Mouse (Mus musculus): ENCODE results near the gene Il31ra.

DNA sequence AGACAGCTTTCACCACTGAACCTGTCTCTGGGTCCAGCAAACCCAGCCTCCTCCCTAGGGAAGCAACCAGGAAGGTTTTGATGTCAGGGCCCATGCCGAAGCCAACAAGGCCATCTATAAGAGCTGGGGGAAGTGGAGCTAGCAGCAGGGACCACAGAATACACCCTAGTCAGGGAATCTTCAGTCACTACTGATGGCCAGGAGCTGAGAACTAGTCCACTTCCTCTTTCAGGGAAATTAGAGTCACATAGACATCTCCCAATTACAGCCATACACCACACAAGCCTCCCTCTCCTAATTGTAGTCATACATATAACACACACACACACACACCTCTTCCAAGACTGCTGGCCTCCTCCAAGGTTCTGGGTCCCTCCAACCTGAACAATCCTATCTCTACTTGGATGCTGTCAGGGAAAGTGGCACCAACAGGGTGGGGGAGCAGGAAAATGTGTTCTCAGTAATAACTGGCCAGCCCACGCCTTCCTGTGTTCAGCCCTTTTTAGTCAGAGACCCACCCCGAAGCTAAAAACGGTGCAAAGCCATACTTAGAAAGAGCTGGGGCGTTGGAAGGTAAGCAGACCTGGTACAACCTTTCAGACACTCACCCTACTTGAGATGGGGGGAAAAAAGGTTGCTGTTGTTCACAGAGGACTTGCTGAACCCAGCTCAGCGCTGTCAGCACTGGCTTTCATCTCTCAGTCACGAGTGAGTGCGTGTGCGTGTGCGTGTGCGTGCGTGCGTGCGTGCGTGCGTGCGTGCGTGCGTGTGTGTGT is 83.5 kb downstream of the Il31ra start:
- no peak for TF ChIP-seq CTCF (IDR thresholded peaks at IDR 0.05)
- no peak for TF ChIP-seq EP300 (IDR thresholded peaks at IDR 0.05; ENCODE audit: insufficient read depth, low read depth, low read length)
